Mouse (Mus musculus) spleen, adult 2 months (tissue): ENCODE data around the gene Ncoa4.

Source experiments
- CTCF ChIP-seq: fragments of 200-500 bp; IDR thresholded peaks from 2 replicates; pipeline ENCODE4 v1.5.1; 2011; ENCODE audit warnings: mild to moderate bottlenecking, inconsistent platforms; ENCODE audit not compliant: insufficient read depth, insufficient read length, insufficient replicate concordance; ENCODE audit errors: extremely low read depth
- POLR2A ChIP-seq: fragments of 200-500 bp; IDR thresholded peaks from 2 replicates; pipeline ENCODE4 v1.6.1; 2011; ENCODE audit warnings: low read depth, low read length, inconsistent platforms

GRCm38 (mm10) chr14:32161090-32161885 lies 1.6 kb downstream of the Ncoa4 start:
- TF ChIP-seq CTCF (no peak), POLR2A (no peak)
